Mouse (Mus musculus): ENCODE data around the gene Kdm2a.

- TF ChIP-seq CTCF (IDR thresholded peaks at IDR 0.05; ENCODE audit: low read depth, low read length) (no peak), GATA1 (IDR thresholded peaks at IDR 0.05; ENCODE audit: borderline replicate concordance, low read length) (no peak)
Observed at GRCm38 (mm10) chr19:4385026-4385425, 13.1 kb downstream of the Kdm2a start.
